Mouse (Mus musculus): ENCODE results near the gene Haus8. TPM values are rescaled to one million over a fixed set of nuclear protein-coding genes. Genes with fewer than 3 reads are reported as not detected.
"Not testable (repeated sequence)": the region's sequence is repeated elsewhere in the genome, so short reads cannot be mapped to it uniquely, and the experiment has no call there.

The Haus8 gene
- total RNA-seq, 2 experiments from 2014 or later = 10.0 to 10.3 TPM

DNA sequence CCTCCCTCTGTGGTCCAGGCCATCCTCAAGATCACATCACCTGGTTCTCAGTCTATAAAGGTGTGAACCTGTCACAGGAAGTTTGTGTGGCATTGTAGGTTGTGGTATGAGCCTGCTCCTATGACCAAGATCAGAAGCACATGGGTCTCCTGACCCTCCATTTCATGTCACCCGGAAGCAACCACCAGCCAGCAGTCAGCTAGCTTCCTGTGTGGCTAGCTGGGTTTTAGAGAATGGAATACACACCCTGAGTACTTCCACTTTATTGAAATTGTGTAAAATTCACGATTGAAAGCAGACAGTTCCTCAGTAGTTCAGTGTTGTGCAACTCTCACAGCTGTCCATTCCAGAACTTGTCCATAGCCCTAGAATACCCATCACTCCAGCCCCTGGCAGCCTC is 13.5 kb upstream of the Haus8 start:
- not testable (repeated sequence) for DNase-seq

DNA sequence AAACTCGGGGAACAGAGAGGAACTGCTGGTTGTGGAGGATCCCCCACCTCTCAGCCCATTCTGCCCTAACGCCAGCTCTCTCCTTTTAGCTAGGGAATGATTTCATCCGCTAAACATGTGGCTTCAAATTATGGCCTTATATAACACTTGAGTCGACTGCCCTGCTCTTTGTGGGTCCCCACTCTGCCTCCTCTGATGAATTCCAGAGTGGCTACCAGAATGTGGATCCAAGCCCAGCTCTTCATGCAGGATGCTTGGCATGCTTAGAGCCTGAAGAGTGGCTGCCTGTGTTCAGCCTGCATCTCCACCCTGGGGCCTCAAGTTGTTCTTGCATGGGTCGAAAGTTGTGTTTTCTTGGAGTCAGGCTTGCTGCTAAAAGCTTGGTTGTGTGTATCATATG is 9.9 kb upstream of the Haus8 start:
- no peak for DNase-seq

DNA sequence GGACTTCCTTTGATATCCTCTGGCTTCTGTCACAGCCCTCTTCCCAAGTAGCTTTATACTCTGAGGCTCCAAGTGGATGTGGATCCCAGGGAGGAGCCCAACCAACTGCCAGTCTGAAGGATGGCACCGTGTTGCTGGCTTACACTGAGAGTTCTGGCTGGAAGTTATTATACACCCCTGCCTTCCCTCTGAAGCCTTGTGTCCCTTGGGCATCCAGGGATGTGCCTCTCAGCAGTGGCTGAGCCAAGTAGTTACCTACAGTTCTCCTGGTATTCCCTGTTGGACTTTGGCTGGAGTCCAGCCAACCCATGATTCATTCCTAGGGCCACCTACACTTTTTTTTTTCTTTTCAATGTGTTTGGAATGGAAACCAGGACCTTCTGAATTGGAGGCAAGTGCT is 9.0 kb upstream of the Haus8 start:
- not testable (repeated sequence) for DNase-seq

DNA sequence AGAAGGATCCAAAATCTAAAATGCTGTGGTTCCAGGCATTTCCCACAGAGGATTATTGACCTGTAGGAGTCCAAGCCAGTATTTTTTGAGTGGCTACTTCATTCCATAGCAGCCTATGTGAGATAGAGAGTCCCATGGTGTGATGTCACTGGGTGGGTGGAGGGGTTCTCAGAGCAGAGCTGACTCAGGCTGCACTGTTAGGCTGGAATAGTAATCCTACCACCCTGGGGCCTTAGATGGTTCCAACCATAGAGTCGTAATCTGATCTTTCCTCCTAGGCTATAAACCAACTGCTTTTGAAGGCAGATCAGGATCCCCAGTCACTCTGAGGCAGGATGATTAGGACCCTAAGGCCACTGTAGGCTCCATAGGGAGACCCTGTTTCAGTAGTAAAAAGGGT is 6.7 kb upstream of the Haus8 start:
- DNase-seq = not testable (repeated sequence)

DNA sequence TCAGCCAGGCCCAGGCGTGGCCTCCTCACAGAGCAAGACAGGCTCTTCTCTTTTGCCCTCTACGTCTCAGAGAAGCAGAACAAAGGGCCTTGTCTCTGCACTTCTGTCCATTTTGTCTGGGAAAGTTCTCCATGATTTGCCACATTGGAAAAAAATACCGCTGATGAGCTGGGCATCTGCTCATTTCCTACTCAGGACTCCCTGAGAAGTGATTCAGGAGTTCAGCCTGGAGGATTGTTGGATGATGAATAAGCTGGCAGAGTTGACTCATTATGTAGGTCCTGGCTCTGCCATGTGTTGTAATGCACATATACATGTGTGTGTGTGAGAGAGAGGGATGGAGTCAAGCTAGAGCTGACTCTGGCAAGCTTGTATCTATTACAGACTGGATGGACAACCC is 3.4 kb upstream of the Haus8 start:
- DNase-seq = no peak

DNA sequence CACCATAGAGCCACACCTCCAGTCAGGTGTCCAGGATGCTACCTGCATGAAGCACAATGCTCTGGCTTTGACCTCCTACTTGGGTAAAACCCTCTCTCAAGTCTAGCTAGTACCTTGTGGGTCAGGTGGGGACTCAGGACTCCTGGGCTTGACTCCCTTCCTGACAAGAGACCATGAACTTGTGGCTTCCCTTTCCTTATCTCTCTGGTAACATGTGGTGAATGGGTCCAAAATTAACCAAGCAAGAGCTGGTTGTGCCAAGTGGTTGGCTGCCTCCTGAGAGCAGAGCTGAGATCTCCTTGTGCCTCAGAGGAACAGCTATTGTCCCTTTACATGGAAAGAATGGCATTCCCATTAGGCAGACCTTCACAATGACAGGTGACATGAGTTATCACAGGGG is 1.7 kb upstream of the Haus8 start:
- no peak for DNase-seq

DNA sequence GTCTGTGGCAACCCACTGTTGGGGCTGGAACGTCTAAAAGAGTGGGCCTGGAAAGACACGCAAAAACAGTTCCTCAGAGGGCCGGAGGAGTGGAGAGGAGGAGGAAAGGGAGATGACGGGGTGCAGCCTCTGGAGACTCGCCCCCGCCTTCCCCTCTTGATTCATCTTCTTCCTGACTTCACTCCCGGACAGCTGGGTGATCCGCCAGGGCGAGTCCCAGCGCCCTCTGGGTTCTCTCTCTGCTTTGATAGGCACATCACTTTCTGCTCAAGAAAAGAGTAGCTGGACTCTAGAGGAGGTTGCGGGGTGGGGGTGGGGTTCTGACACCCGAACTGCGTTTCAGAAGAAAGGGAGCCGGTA is 397 bp upstream of the Haus8 start:
- peak; percentile 57 for DNase-seq

DNA sequence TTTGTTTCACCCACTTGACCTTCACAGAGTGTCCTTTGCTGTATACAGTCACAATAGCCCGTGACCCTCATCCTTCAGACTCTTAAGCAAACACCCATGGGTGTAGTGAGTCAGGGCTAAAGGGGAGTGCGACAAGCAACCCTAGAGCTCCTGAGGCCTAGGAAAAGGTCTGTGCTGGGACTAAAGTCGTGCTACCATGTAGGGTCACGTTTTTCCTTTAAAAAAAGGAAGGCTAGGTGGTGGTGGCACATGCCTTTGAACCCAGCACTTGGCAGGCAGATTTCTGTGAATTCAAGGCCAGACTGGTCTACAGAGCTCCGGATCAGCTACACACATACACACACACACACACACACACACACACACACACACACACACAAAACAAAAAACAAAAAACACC is 1.1 kb downstream of the Haus8 start:
- DNase-seq = no peak

DNA sequence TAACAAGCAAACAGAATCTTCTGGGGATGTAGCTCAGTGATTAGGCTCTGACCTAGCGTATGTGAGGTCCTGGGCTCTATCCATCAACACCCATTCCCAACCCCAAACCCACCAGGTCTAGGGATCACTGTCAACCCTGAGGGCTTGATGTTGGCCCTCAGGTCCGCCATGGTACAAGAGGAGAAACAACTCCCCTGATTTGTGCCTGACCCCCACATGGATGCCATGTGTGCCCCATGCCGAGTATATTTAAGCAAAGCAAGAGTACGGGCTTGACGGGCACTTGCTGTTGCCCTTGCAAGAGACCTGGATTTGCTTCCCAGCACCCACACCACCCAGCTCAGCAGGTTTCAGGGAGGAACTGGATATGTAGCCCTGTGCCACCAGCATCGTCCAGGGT is 4.4 kb downstream of the Haus8 start:
- DNase-seq = not testable (repeated sequence)

DNA sequence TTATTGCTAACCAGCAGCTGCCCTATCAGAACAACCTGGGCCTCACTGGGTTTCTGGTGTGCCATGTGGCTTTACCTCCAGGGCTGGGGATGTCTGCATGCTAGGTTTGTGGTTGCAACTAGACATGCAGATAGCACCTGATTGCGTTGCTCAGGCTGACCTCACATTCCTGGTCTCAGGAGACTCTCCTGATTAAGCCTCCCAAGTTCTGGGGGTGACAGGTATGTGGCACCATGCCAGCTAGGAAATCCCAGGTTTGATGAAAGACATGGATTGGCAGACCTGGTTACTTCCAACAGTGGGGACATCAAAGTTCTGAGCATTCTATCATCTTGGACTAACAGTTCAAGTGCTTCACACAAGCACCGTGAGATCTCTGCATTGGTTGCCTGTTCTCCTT is 5.0 kb downstream of the Haus8 start:
- DNase-seq = no peak

DNA sequence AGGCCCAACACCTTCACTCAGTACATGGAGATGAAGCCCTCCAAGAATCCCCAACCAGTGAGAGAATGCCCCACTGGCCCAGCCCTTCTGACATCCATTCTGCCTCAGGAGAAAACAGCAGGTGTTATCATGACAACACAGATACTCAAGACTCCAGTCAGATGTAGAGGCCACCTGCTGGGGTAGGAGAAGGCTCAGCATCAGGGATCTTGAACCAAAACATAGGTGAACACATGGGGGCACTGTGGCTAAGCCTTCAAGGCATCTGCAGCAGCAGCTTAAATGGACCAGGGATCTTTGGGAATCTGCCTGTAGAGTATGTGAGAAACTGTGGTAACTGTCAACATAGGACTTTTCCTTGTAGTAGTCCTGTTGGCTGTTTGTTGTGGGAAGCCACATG is 11.5 kb downstream of the Haus8 start:
- DNase-seq = no peak

DNA sequence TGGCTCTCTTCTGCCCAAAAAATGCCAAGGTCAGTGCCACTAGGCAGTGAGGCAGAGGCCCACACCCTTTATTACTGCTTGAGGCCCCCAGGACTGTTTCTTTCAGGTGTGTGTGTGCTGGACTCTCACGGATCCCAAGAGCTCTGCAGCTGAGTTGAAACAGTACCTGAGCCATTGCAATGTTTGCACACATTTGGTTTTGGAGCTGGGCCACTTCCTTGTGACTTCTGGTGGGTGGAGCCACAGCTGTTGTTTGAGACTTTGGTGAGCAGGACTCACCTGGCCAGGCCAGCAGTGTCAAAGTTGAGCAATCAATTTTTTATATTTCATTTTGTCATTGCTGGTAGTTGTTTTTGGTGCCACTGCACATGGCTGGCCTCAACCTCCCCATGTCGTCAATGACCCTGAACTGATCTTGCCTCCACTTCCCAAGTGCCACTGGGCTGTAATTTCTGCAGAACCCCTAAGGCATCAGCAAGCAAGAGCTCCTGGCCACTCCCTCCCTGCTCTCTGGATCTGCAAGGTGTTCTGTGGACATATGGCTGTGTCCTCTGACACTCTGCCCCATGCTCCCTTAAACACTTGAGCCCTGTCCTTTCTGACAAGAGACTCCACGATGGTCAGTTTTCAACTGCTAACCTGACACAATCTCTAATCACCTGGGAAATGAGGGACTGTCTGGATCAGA is 16.0 kb downstream of the Haus8 start:
- DNase-seq = no peak

DNA sequence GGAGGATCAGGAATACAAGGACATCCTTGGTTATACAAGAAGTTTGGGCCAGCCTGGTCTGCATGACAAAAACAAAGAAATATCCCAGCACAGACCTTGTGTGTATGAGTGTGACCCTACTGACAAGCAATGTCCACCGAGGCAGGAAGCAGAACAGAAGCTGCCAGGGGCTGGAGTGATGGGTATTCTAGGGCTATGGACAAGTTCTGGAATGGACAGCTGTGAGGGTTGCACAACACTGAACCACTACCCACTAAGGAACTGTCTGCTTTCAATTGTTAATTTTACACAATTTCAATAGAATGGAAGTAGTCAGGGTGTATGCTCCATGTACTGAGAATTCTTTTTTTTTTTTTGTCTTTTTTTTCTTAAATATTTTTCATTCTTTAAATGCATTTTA is 24.5 kb downstream of the Haus8 start:
- DNase-seq = no peak

DNA sequence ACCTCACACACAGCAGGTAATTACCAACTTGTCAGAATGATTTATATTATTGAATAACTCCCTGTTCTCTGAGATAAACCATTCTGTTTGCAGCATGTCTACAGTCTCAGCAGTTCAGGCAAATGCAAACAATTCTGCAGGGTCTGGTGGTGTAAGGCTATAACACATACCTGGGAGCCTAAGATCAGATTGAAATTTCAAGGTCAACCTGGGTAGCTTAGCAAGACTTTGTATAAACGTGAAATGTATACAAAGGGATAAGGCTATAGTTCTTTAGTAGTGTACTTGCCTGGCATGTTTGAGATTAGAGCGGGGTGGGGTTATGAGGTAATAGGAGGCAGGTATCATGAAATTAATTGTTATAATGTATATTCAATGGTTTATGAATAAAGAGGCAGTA is 30.0 kb downstream of the Haus8 start:
- no peak for DNase-seq

DNA sequence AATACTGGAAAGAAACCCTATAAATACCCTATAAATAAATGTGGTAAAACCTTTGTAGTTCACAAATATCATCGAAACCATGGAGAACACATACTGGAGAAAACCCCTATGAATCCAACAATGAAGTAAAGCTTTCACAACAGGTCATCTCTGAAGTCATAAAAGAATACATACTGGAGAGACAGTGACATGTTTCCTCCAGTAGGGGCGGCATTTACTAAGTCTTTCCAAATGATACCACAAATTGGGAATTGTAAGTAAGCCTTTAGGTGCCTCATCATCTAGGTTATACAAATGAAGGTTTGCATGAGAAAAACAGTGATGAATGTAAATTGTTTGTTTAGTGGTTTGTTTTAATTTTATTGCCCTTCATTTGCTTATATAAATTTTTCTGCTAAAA is 48.2 kb downstream of the Haus8 start:
- no peak for DNase-seq

DNA sequence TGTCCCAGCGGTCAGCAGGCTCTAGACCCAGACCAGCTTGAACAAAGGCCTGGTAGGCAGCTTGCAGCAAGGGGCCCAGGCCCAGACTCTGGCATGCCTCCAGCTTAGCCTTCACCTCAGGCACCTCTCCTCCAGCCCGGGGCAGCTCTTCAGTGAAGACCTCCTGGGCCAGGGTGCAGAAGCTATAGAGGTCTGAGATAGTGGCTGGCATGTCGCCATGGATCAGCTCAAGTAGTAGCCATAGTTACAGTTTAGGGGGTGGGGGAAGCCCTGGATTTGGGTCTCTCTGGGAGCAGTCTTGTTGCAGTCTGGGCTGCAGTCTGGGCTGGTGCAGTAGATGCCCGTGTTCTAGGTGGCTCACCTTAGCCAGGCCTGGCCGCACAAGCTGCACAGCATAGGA is 58.5 kb downstream of the Haus8 start:
- not testable (repeated sequence) for DNase-seq

DNA sequence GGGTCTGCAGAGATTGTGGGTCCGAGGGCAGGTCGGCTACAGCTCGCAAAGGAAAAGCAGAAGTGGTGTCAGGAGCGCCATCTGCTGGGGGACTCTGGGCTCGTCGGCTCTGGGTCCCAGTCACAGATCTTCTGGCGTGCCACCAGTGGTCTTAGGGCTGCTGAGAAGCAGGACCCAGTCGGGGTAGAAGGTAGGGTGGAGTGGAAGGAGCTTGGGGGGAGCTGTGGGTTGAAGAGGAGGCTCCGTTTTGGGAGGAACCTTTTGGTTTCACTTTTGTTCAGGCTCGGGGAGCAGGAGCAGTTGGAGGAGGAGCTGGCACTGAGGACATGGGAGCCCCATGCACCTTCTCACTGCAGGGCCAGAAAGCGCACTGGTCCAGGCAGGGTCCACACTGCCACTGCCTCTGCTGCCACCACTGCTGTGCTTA is 67.2 kb downstream of the Haus8 start:
- DNase-seq = peak; percentile 6

Other genes starting within 250 kb of the Haus8 start
- 10 to 100 TPM; 17.6 to 25.9 TPM for gene Myo9b, start 220 bp downstream of the Haus8 start, total RNA-seq (2021)
- 100 to 1,000 TPM; 124 to 132 TPM for gene Use1, start 93.9 kb upstream of the Haus8 start, total RNA-seq (2021)
- 1 to 10 TPM; 7.4 to 8.1 TPM for gene Ocel1, start 98.4 kb upstream of the Haus8 start, total RNA-seq (2021)
- gene Nr2f6, start 109.0 kb upstream of the Haus8 start, total RNA-seq (2021) = 10 to 100 TPM; 23.2 to 29.7 TPM
- gene Ushbp1, start 122.9 kb upstream of the Haus8 start, total RNA-seq (2021) = 10 to 100 TPM; 11.7 to 18.1 TPM
- gene Babam1, start 123.9 kb upstream of the Haus8 start, total RNA-seq (2021) = 10 to 100 TPM; 68.5 to 70.4 TPM
- 1 to 10 TPM; 1.7 to 2.1 TPM for gene Ankle1, start 133.1 kb upstream of the Haus8 start, total RNA-seq (2021)
- 10 to 100 TPM; 36.1 to 38.9 TPM for gene Abhd8, start 190.7 kb upstream of the Haus8 start, total RNA-seq (2021)
- gene Mrpl34, start 192.0 kb upstream of the Haus8 start, total RNA-seq (2021) = 10 to 100 TPM; 34.7 to 39.7 TPM
- gene Dda1, start 196.3 kb upstream of the Haus8 start, total RNA-seq (2021) = 10 to 100 TPM; 34.8 to 35.8 TPM
- 10 to 100 TPM; 16.6 to 20.1 TPM for gene Ano8, start 213.0 kb upstream of the Haus8 start, total RNA-seq (2021)
- 10 to 100 TPM in 1 of 2 experiments, 1 to 10 TPM in 1; 8.8 to 12.4 TPM for gene Gtpbp3, start 215.2 kb upstream of the Haus8 start, total RNA-seq (2021)
- 10 to 100 TPM; 10.7 to 14.2 TPM for gene Plvap, start 238.8 kb upstream of the Haus8 start, total RNA-seq (2021)